Mouse (Mus musculus) left cerebral cortex, adult 11 months (tissue): ENCODE measurements at regions not wholly inside any gene's neighbourhood (a gene's known extent, or its start where the extent isn't known, plus 50 kb on each side); places are given as distances from the start of the nearest gene placed in this dataset.

ENCODE experiments used
- DNase-seq: peaks from one replicate; pipeline ENCODE4 v3.0.0; 2022; ENCODE audit warnings: low spot score

- no peak for DNase-seq
Observed at GRCm38 (mm10) chr1:4687605-4688004, 120.1 kb upstream of the Gm37988 start.

DNA sequence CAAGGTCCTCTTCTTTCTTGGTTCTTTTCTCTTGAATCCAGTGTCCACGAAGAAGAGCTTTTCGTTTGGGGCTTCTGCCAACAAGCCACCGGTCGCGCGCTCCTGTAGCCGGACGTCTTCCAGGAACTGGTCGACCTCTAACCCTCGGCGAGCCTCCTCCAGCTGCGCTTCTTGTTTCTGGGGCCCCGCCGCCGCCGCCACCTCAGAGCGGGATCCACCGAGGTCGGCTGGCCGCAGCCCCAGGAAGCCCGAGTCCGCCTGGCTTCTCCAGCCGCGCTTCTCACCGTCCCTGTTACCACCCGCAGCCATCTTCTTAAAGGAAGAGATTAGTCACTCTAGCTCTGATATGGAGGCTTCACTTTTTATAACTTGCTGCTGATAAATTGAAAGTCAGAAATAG lies 118.6 kb upstream of the Gm37988 start:
- DNase-seq, result no peak

DNA sequence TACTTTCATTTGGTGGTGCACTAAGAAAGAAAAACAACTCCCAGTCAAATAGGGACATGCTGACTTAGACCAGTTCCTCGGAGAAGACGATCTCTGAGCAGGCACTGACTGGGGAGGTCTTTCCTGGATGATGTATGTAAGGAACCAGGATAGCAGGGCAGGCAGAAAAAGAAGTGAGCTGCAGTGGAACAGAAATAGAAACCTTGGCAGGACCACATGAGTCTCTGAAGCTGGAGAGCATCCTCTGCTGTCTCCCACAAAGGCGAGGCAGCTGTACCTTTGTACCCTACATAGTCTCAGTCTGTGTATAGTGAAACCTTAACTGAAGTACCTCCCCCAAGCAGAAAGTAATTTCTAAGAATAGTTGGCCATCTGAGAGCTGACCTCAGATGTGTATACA lies 104.4 kb upstream of the Gm37988 start:
- no peak for DNase-seq

DNA sequence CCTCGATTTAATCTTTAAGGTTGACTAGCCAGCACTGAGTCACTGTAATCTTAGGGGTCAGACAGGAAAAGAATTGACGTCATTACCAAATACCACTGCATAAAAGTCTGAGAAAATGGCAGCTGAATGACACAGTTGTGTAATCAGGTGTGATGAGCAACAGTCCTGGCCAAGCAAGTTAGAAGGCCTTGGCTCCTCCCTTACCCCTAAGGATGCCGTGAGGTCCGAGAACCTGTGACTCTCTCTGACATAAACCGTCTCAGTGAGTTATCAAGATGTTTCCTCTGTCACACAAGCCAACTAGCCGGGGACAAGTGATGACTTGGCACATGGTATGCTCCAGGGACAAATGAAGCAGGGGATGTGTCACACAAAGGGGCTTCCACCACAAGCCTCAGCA lies 101.5 kb upstream of the Gm37988 start:
- no peak for DNase-seq

DNA sequence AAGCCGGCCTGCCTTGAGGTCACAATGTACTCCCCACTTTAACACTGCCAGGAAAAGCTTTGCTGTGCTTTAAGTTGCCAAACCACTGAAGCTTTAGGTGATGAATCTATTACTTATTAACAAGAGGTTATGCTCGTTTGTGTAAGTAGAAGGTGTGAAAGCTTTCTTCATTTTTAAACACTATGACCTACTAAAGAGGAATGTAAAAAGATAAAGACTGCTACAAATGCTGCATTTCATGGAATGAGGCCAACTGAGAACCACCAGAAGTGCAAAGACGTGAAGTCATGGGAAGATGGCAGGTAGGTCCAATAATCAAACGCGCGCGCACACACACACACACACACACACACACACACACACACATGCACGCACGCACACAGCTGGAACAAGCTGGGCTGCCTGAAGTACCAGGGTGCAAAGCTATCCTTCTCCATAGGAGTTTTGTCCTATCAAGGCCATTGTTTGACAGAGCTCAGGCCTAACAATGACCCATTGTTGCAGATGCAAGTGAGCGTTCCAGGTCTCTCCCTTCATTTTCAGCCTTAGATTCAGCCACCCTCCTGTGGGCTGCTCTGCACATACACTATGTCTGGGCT lies 85.3 kb upstream of the Gm37988 start:
- peak; percentile 6 for DNase-seq
